Mouse (Mus musculus): ENCODE measurements around the gene Tspear.
A peak's percentile ranks its signal among the peaks of the same experiment; 100 is the strongest.

DNA sequence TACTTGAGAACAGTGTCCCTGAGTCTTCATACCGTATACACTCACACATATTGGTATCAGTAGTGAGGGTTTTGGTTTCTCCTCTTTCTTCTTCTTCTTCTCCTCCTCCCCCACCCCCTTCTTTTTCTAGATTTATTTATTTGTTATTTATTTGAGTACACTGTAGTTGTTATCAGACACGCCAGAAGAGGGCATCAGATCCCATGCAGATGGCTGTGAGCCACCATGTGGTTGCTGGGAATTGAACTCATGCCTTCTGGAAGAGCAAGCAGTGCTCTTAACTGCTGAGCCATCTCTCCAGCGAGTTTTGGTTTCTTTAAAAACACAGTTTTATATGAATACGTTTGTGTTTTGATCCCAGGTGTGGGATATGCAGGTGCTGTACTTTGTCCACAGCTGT lies 41.9 kb downstream of the Tspear start:
- TF ChIP-seq CTCF (IDR thresholded peaks at IDR 0.05 in 2 of 3, conservative IDR thresholded peaks at IDR 0.05 in 1 of 3; ENCODE audit: control insufficient read depth in 1 of 3, insufficient read depth in 1 of 3, low read depth in 2 of 3, low read length in 3 of 3, poor library complexity in 1 of 3, severe bottlenecking in 1 of 3) (peak in 2 of 3 experiments; percentile 38 to 46; a peak in 4 of 6 replicates), USF2 (IDR thresholded peaks at IDR 0.05; ENCODE audit: borderline replicate concordance in 1 of 2, insufficient read depth in 1 of 2, low read depth in 1 of 2, low read length in 2 of 2) (no peak)
